Mouse (Mus musculus) stomach, embryonic 16.5 days (tissue): ENCODE measurements around the gene Poln. TPM values are rescaled to one million over a fixed set of nuclear protein-coding genes. Genes with fewer than 3 reads are reported as not detected.

Source experiments
- ATAC-seq: fragments of 200-750 bp; cut with Nextera tagmentation; 2 replicates; pipeline ENCODE4 v1.8.0; 2017; ENCODE audit warnings: moderate number of reproducible peaks, moderate TSS enrichment; ENCODE audit not compliant: insufficient read depth, low FRiP score
- H3K27ac ChIP-seq: fragments of 300-500 bp; sonication (generic); 2 replicates; pipeline ENCODE4 v1.5.1; 2014; ENCODE audit warnings: low read length
- H3K27me3 ChIP-seq: fragments of 300-500 bp; sonication (generic); 2 replicates; pipeline ENCODE4 v1.6.1; 2014; ENCODE audit warnings: low read length, control low read depth, mixed read lengths; ENCODE audit not compliant: control insufficient read depth, insufficient read depth
- H3K36me3 ChIP-seq: fragments of 300-500 bp; sonication (generic); 2 replicates; pipeline ENCODE4 v1.6.1; 2014; ENCODE audit warnings: low read length; ENCODE audit not compliant: control insufficient read depth, insufficient read depth
- H3K4me1 ChIP-seq: fragments of 300-500 bp; sonication (generic); 2 replicates; pipeline ENCODE4 v1.6.1; 2014; ENCODE audit warnings: low read length, control low read depth, mixed read lengths; ENCODE audit not compliant: control insufficient read depth, insufficient read depth
- H3K4me2 ChIP-seq: fragments of 300-500 bp; sonication (generic); 2 replicates; pipeline ENCODE4 v1.6.1; 2014; ENCODE audit warnings: low read depth, low read length, mixed read lengths
- H3K4me3 ChIP-seq: fragments of 300-500 bp; sonication (generic); replicated peaks from 2 replicates; pipeline ENCODE4 v1.5.1; 2014; ENCODE audit warnings: mild to moderate bottlenecking, low read length
- H3K9ac ChIP-seq: fragments of 300-500 bp; sonication (generic); 2 replicates; pipeline ENCODE4 v1.6.1; 2014; ENCODE audit warnings: low read length
- H3K9me3 ChIP-seq: fragments of 300-500 bp; sonication (generic); replicated peaks from 2 replicates; pipeline ENCODE4 v1.6.1; 2016; ENCODE audit warnings: low read length, control low read depth; ENCODE audit not compliant: control insufficient read depth
- WGBS: fragments of 180-500 bp; shearing (Covaris S2); extraction: QIAGEN DNeasy Blood & Tissue Kit; methylation state at CpG from one replicate; pipeline ENCODE4 v1.1.7; 2014; 5-methylcytosine and 5-hydroxymethylcytosine counted together
- polyA plus RNA-seq: library from polyadenylated mRNA; unstranded; fragments of >200 nt; fragmentation: Nextera tagmentation; extraction: Ambion mirVana; gene quantifications from 2 replicates; pipeline ENCODE4 v1.2.1, GENCODE M21; 2015

The Poln gene
- polyA plus RNA-seq, 1 experiment from 2014 or later = 1.1 TPM

DNA sequence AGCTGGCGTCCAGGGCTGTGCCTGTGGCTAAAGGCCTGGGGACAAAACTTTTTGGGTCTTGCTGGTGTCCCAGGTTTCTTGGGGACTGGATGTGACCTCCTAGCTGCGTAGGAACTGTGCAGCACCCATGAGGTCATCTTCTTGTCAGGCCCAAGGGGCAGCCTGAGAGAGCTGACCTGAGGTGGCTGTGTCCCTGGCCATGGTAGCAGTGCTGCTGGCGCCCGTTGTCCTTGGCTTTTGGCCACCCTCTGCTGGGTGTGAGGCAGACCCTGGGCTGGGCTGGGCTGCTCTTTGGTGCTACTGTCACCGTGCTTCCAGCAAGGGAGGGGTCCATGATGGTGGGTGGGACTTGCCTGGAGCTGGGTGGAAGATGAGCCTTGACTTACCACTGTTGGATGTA, 164.6 kb downstream of the Poln start:
- Histone ChIP-seq H3K9ac (no peak overlapping the region), H3K27ac (no peak overlapping the region)
- WGBS = 79% methylated on average over 5 of the region's 5 CpGs

GRCm38 (mm10) chr5:34002636-34003035, 166.6 kb downstream of the Poln start:
- Histone ChIP-seq H3K9me3 (no peaks in the 10 kb centered on the region), H3K4me2 (no peak overlapping the region), H3K4me3 (no peak overlapping the region), H3K4me1 (no peaks in the 10 kb centered on the region), H3K9ac (no peak overlapping the region), H3K27ac (no peak overlapping the region), H3K27me3 (peaks cover 15% of the 10 kb centered on the region), H3K36me3 (no peaks in the 10 kb centered on the region)
- WGBS = 83% methylated on average over 4 of the region's 4 CpGs
- ATAC-seq = no peak

More for the DNA sequence above, 164.6 kb downstream of the Poln start:
- Histone ChIP-seq H3K4me2 (no peak overlapping the region), H3K4me1 (no peaks in the 10 kb centered on the region), H3K27me3 (peaks cover 2% of the 10 kb centered on the region; the same call in 1 of the 2 replicates), H3K36me3 (no peaks in the 10 kb centered on the region), H3K4me3 (no peak overlapping the region), H3K9me3 (no peaks in the 10 kb centered on the region)
- ATAC-seq = no peak

DNA sequence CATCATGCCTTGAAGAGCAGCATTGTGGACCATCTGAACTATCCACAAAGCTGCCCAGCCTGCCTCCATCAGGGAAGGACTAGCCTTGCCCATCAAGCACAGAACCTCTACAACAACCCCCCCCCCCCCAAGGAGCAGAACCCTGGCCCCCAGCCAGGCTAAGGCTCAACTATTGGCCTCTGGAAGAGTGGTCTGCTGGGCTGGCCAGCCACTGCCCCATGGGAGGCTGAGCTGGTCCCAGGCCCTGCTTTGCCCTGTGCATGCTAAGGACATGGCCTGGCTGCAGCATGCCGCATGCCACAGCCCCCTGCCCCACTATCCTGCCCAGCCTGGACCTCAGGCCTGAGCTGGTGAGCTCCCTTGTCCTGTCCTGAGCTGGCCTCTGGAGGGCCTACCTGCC, 167.8 kb downstream of the Poln start:
- no peak overlapping the region for H3K4me2 ChIP-seq
- ATAC-seq = no peak
- no peak overlapping the region for H3K27ac ChIP-seq
- no peak overlapping the region for H3K4me3 ChIP-seq
- H3K36me3 ChIP-seq = no peaks in the 10 kb centered on the region
- H3K27me3 ChIP-seq = peaks cover 25% of the 10 kb centered on the region
- no peaks in the 10 kb centered on the region for H3K9me3 ChIP-seq
- no peaks in the 10 kb centered on the region; the same call in 1 of the 2 replicates for H3K4me1 ChIP-seq
- no peak overlapping the region for H3K9ac ChIP-seq
- 91% methylated on average over 1 of the region's 1 CpGs for WGBS

- H3K27ac ChIP-seq = no peak overlapping the region
- no peak overlapping the region for H3K9ac ChIP-seq
- H3K4me3 ChIP-seq = no peak overlapping the region
- H3K4me1 ChIP-seq = peaks cover 4% of the 10 kb centered on the region; the same call in 1 of the 2 replicates
- H3K4me2 ChIP-seq = no peak overlapping the region
- ATAC-seq = no peak
- H3K9me3 ChIP-seq = no peaks in the 10 kb centered on the region
- 93% methylated on average over 25 of the region's 25 CpGs for WGBS
- H3K36me3 ChIP-seq = no peaks in the 10 kb centered on the region
- peaks cover 31% of the 10 kb centered on the region for H3K27me3 ChIP-seq
Observed at GRCm38 (mm10) chr5:34000809-34001208, 168.4 kb downstream of the Poln start.

DNA sequence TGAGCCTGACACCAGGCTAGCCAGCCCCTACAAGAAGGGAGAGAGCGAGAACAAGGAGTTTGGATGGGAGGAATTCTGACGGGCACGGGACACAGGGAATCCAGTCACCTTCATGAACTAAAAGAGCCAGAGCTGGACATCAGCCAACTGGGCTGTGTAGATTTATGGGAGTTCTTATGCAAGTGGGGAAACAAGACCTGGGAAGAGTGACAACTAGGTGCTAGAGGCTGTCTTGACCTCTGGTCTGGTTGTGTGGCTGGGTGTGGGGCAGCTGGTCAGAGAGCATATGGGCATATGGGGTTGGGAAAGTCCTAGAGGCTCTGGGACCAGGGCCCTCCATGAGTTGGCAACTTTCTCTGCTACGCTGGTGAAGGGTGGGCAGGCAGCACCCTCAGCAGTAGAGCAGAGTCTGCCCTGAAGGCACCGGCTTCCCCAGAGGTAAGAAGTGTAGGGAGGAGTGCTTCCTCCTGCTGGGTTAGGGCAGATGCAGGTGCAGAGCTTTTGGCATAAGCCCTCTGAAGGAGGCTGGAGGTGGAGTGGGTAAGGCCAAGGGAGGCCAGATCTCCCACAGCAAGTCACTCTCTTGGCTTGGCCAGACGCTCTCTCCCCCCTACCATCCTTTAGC, 169.7 kb downstream of the Poln start:
- Histone ChIP-seq H3K9me3 (no peaks in the 10 kb centered on the region), H3K9ac (no peak overlapping the region), H3K4me3 (no peak overlapping the region), H3K4me2 (no peak overlapping the region), H3K27ac (no peak overlapping the region), H3K36me3 (no peaks in the 10 kb centered on the region), H3K27me3 (peaks cover 43% of the 10 kb centered on the region), H3K4me1 (peaks cover 8% of the 10 kb centered on the region; the same call in 1 of the 2 replicates)
- no peak for ATAC-seq
- 81% methylated on average over 6 of the region's 6 CpGs for whole genome bisulfite sequencing

DNA sequence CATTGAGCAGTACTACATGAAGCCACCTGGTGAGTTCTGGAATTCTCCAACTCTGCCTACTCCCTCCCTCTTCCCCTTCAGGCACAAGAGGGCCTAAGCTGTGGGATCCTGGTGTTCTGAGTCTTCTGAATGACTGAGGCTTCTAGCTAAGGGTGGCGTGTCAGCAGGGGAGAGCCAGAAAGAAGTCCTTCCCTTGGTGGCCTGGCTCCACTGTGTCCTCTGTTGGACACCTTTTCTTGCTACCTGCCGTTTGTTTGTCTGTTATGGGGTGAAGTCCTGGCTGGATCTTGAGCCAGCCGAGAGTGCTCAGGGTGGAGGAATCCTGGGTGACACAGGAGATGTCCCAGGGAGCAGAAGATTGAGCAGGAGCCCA, 170.8 kb downstream of the Poln start:
- Histone ChIP-seq H3K4me3 (no peak overlapping the region), H3K36me3 (no peaks in the 10 kb centered on the region), H3K27ac (no peak overlapping the region), H3K4me2 (no peak overlapping the region), H3K4me1 (peaks cover 8% of the 10 kb centered on the region; the same call in 1 of the 2 replicates), H3K9me3 (no peaks in the 10 kb centered on the region), H3K9ac (no peak overlapping the region), H3K27me3 (peaks cover 51% of the 10 kb centered on the region)
- 78% methylated on average over 3 of the region's 3 CpGs for WGBS
- no peak for ATAC-seq

- Histone ChIP-seq H3K9me3 (no peaks in the 10 kb centered on the region), H3K9ac (no peak overlapping the region), H3K36me3 (no peaks in the 10 kb centered on the region), H3K4me2 (peak overlapping the region; percentile 96; the same call in 1 of the 2 replicates), H3K27me3 (peaks cover 51% of the 10 kb centered on the region), H3K4me1 (peaks cover 8% of the 10 kb centered on the region; the same call in 1 of the 2 replicates), H3K4me3 (peak overlapping the region; percentile 69), H3K27ac (no peak overlapping the region)
- ATAC-seq = no peak
- 70% methylated on average over 20 of the region's 20 CpGs for WGBS
Observed at GRCm38 (mm10) chr5:33997829-33998504, 171.3 kb downstream of the Poln start.

- ATAC-seq = peak; percentile 44; the same call in 1 of the 2 replicates
- peak overlapping the region; percentile 61 for H3K9ac ChIP-seq
- under 1% methylated on average over 80 of the region's 80 CpGs for WGBS
Observed at GRCm38 (mm10) chr5:33997051-33997741, 172.1 kb downstream of the Poln start.

DNA sequence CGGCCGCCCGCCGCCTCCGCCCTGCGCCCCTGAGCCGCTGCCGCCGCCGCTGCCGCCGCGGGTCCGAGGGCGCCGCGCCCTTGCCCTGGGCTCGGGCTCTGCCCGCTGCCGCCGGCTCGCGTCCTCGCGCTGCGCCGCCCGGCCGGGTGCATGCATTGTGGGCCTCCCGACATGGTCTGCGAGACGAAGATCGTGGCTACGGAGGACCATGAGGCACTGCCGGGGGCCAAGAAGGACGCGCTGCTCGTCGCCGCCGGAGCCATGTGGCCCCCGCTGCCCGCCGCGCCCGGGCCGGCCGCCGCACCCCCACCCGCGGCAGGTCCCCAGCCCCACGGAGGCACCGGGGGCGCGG, 172.6 kb downstream of the Poln start:
- Histone ChIP-seq H3K27me3 (peaks cover 51% of the 10 kb centered on the region), H3K4me3 (peak overlapping the region; percentile 69), H3K4me1 (peaks cover 8% of the 10 kb centered on the region; the same call in 1 of the 2 replicates), H3K9ac (peak overlapping the region; percentile 61), H3K9me3 (no peaks in the 10 kb centered on the region), H3K36me3 (no peaks in the 10 kb centered on the region), H3K4me2 (peak overlapping the region; percentile 96), H3K27ac (no peak overlapping the region)
- no peak for ATAC-seq
- under 1% methylated on average over 55 of the region's 55 CpGs for WGBS

More at GRCm38 (mm10) chr5:33997051-33997741, 172.1 kb downstream of the Poln start:
- Histone ChIP-seq H3K4me2 (peak overlapping the region; percentile 96), H3K27ac (no peak overlapping the region), H3K9me3 (no peaks in the 10 kb centered on the region), H3K4me3 (peak overlapping the region; percentile 69), H3K36me3 (no peaks in the 10 kb centered on the region), H3K27me3 (peaks cover 51% of the 10 kb centered on the region), H3K4me1 (peaks cover 8% of the 10 kb centered on the region; the same call in 1 of the 2 replicates)
